Mouse (Mus musculus) liver, postnatal 0 days (tissue): ENCODE measurements around the gene Olfr1442.

Experiments used
- CTCF ChIP-seq: sonication (generic); IDR thresholded peaks from 2 replicates; pipeline ENCODE4 v1.5.1; 2016; ENCODE audit warnings: antibody characterized with exemption, low read depth
- EP300 ChIP-seq: IDR thresholded peaks from 2 replicates; pipeline ENCODE4 v1.6.1; 2016; ENCODE audit warnings: antibody characterized with exemption, low read depth, mild to moderate bottlenecking

- TF ChIP-seq EP300 (no peak), CTCF (no peak)
Measured at GRCm38 (mm10) chr19:12695590-12695989, 25.4 kb downstream of the Olfr1442 start, which contains the start of gene Keg1.
